Mouse (Mus musculus) testis, adult 2 months (tissue): ENCODE measurements around the gene Pik3r3. TPM values are rescaled to one million over a fixed set of nuclear protein-coding genes. Genes with fewer than 3 reads are reported as not detected.
"Not testable (repeated sequence)": the region's sequence is repeated elsewhere in the genome, so short reads cannot be mapped to it uniquely, and the experiment has no call there.

Experiments used
- H3K27ac ChIP-seq: fragments of 200-500 bp; 2 replicates; pipeline ENCODE4 v1.5.1; 2012; ENCODE audit warnings: low read depth, low read length; ENCODE audit not compliant: control insufficient read depth, insufficient read depth
- H3K27me3 ChIP-seq: fragments of 200-500 bp; 2 replicates; pipeline ENCODE4 v1.6.1; 2012; ENCODE audit warnings: mild to moderate bottlenecking, low read length, moderate library complexity; ENCODE audit not compliant: control insufficient read depth, insufficient read depth
- H3K36me3 ChIP-seq: fragments of 200-500 bp; 2 replicates; pipeline ENCODE4 v1.6.1; 2012; ENCODE audit warnings: mild to moderate bottlenecking, low read length; ENCODE audit not compliant: control insufficient read depth, insufficient read depth
- H3K4me1 ChIP-seq: fragments of 200-500 bp; 2 replicates; pipeline ENCODE4 v1.6.1; 2012; ENCODE audit warnings: low read length; ENCODE audit not compliant: control insufficient read depth, insufficient read depth
- H3K4me3 ChIP-seq: fragments of 200-500 bp; 2 replicates; pipeline ENCODE4 v1.5.1; 2012; ENCODE audit warnings: low read depth, mild to moderate bottlenecking, low read length, moderate library complexity, mixed read lengths; ENCODE audit not compliant: control insufficient read depth
- CTCF ChIP-seq: fragments of 200-500 bp; IDR thresholded peaks from 2 replicates; pipeline ENCODE4 v1.5.1; 2012; ENCODE audit warnings: low read depth, mild to moderate bottlenecking, inconsistent platforms, low read length, moderate library complexity; ENCODE audit not compliant: control insufficient read depth, insufficient read depth, insufficient replicate concordance
- POLR2A ChIP-seq: fragments of 200-500 bp; IDR thresholded peaks from 2 replicates; pipeline ENCODE4 v1.6.1; 2012; ENCODE audit warnings: low read depth, mild to moderate bottlenecking, inconsistent platforms, low read length, moderate library complexity; ENCODE audit not compliant: control insufficient read depth
- polyA plus RNA-seq: library from polyadenylated mRNA; depleted of rRNA; stranded (reverse); fragments of >200 nt; gene quantifications from 2 replicates; pipeline ENCODE4 v1.2.3, GENCODE M21; 2012

Gene Pik3r3
- polyA plus RNA-seq, 1 experiment: 46.5 TPM

GRCm38 (mm10) chr4:116220071-116220650 lies 1.3 kb upstream of the Pik3r3 start:
- Histone ChIP-seq H3K4me1 (peaks cover 3% of the 10 kb centered on the region), H3K27me3 (no peaks in the 10 kb centered on the region), H3K27ac (peak overlapping the region; percentile 44; the same call in 1 of the 2 replicates), H3K4me3 (peak overlapping the region; percentile 18), H3K36me3 (no peaks in the 10 kb centered on the region)
- TF ChIP-seq POLR2A: no peak
- TF ChIP-seq CTCF: no peak

- TF ChIP-seq CTCF (no peak), POLR2A (no peak)
- H3K36me3 ChIP-seq: no peaks in the 10 kb centered on the region
- H3K4me3 ChIP-seq: peak overlapping the region; percentile 95
- H3K27ac ChIP-seq: peak overlapping the region; percentile 100
- H3K4me1 ChIP-seq: peaks cover 3% of the 10 kb centered on the region
- no peaks in the 10 kb centered on the region for H3K27me3 ChIP-seq
Observed at GRCm38 (mm10) chr4:116220780-116221139, 658 bp upstream of the Pik3r3 start.

- no peaks in the 10 kb centered on the region for H3K27me3 ChIP-seq
- H3K27ac ChIP-seq: peak overlapping the region; percentile 100
- H3K4me1 ChIP-seq: peaks cover 3% of the 10 kb centered on the region
- TF ChIP-seq POLR2A (no peak), CTCF (no peak)
- no peaks in the 10 kb centered on the region for H3K36me3 ChIP-seq
- peak overlapping the region; percentile 95 for H3K4me3 ChIP-seq
Observed at GRCm38 (mm10) chr4:116221996-116222842, 801 bp downstream of the Pik3r3 start.

- H3K27me3 ChIP-seq: no peaks in the 10 kb centered on the region
- H3K4me3 ChIP-seq: no peak overlapping the region
- peaks cover 3% of the 10 kb centered on the region for H3K4me1 ChIP-seq
- TF ChIP-seq CTCF: no peak
- TF ChIP-seq POLR2A: no peak
- H3K36me3 ChIP-seq: no peaks in the 10 kb centered on the region
- no peak overlapping the region for H3K27ac ChIP-seq
Observed at GRCm38 (mm10) chr4:116222843-116223119, 1.4 kb downstream of the Pik3r3 start.

GRCm38 (mm10) chr4:116243377-116243776 lies 22.0 kb downstream of the Pik3r3 start:
- Histone ChIP-seq H3K4me1 (no peaks in the 10 kb centered on the region), H3K27me3 (no peaks in the 10 kb centered on the region), H3K27ac (no peak overlapping the region), H3K4me3 (no peak overlapping the region), H3K36me3 (no peaks in the 10 kb centered on the region)
- TF ChIP-seq CTCF (no peak), POLR2A (no peak)

- Histone ChIP-seq H3K4me3 (no peak overlapping the region), H3K4me1 (no peaks in the 10 kb centered on the region), H3K27me3 (no peaks in the 10 kb centered on the region), H3K27ac (no peak overlapping the region), H3K36me3 (no peaks in the 10 kb centered on the region)
- no peak for TF ChIP-seq POLR2A
- TF ChIP-seq CTCF: no peak
Observed at GRCm38 (mm10) chr4:116244240-116244639, 22.8 kb downstream of the Pik3r3 start.

- H3K4me1 ChIP-seq, H3K36me3 ChIP-seq, H3K27me3 ChIP-seq, H3K27ac ChIP-seq, H3K4me3 ChIP-seq: not testable (repeated sequence)
Observed at GRCm38 (mm10) chr4:116245926-116246325, 24.5 kb downstream of the Pik3r3 start.
